Mouse (Mus musculus) cortical plate, adult 2 months (tissue): Measurements from ENCODE around the gene Asic2. TPM values are rescaled to one million over a fixed set of nuclear protein-coding genes. Genes with fewer than 3 reads are reported as not detected.

Experiments used
- H3K27ac ChIP-seq: fragments of 200-500 bp; 2 replicates; pipeline ENCODE4 v1.5.1; 2012; ENCODE audit warnings: low read length, control low read depth, inconsistent platforms; ENCODE audit not compliant: insufficient read depth
- H3K4me1 ChIP-seq: fragments of 200-500 bp; 2 replicates; pipeline ENCODE4 v1.6.1; 2011; ENCODE audit warnings: low read length; ENCODE audit not compliant: control insufficient read depth, insufficient read depth
- H3K4me3 ChIP-seq: fragments of 200-500 bp; 2 replicates; pipeline ENCODE4 v1.5.1; 2011; ENCODE audit warnings: mild to moderate bottlenecking, low read length, control low read depth; ENCODE audit not compliant: insufficient read depth
- CTCF ChIP-seq: fragments of 200-500 bp; IDR thresholded peaks from 2 replicates; pipeline ENCODE4 v1.5.1; 2011; ENCODE audit warnings: mild to moderate bottlenecking, control low read depth, low read length; ENCODE audit not compliant: insufficient read depth; ENCODE audit errors: extremely low read depth
- POLR2A ChIP-seq: fragments of 200-500 bp; IDR thresholded peaks from 2 replicates; pipeline ENCODE4 v1.6.1; 2011; ENCODE audit warnings: mild to moderate bottlenecking, low read length, control low read depth; ENCODE audit not compliant: insufficient read depth; ENCODE audit errors: extremely low read depth
- polyA plus RNA-seq: library from polyadenylated mRNA; depleted of rRNA; stranded (reverse); fragments of >200 nt; gene quantifications from 2 replicates; pipeline ENCODE4 v1.2.3, GENCODE M21; 2012

Asic2 gene
- polyA plus RNA-seq, 1 experiment: 51.8 TPM

GRCm38 (mm10) chr11:81080076-81080805 lies 888.0 kb downstream of the Asic2 start:
- Histone ChIP-seq H3K4me3 (no peak overlapping the region), H3K27ac (no peak overlapping the region), H3K4me1 (peaks cover 7% of the 10 kb centered on the region)
- no peak for TF ChIP-seq POLR2A
- no peak for TF ChIP-seq CTCF

- H3K4me1 ChIP-seq: peaks cover 7% of the 10 kb centered on the region
- no peak overlapping the region for H3K27ac ChIP-seq
- no peak for TF ChIP-seq CTCF
- TF ChIP-seq POLR2A: no peak
- H3K4me3 ChIP-seq: no peak overlapping the region
These were observed 889.0 kb downstream of the Asic2 start for GRCm38 (mm10) chr11:81079237-81079636.

- H3K27ac ChIP-seq: no peak overlapping the region
- H3K4me1 ChIP-seq: no peaks in the 10 kb centered on the region
- TF ChIP-seq CTCF (no peak), POLR2A (no peak)
These were observed 896.4 kb downstream of the Asic2 start for GRCm38 (mm10) chr11:81071836-81072235.

DNA sequence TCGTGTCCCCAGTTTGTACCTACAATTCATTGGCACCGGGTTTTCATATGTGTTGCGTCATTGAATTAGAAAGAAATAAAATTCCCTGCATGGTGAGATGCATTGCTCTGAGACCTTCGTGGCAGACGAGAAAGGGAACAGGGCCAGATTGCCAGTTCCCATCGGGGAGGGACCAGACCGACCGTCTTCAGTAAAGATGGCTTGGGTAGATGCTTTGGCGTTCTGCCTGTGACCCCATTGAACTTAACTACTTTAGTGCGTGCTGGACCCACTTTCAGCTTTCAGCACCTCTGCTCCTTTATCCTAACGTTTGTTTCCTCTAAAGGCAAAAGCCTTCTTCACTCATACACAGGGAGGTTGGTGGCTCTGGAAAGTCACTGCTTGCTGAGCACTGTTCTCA lies 902.9 kb downstream of the Asic2 start:
- H3K27ac ChIP-seq: no peak overlapping the region
- no peaks in the 10 kb centered on the region for H3K4me1 ChIP-seq
- TF ChIP-seq POLR2A (no peak), CTCF (no peak)
- no peak overlapping the region for H3K4me3 ChIP-seq

More at GRCm38 (mm10) chr11:81071836-81072235, 896.4 kb downstream of the Asic2 start:
- H3K4me3 ChIP-seq: no peak overlapping the region

DNA sequence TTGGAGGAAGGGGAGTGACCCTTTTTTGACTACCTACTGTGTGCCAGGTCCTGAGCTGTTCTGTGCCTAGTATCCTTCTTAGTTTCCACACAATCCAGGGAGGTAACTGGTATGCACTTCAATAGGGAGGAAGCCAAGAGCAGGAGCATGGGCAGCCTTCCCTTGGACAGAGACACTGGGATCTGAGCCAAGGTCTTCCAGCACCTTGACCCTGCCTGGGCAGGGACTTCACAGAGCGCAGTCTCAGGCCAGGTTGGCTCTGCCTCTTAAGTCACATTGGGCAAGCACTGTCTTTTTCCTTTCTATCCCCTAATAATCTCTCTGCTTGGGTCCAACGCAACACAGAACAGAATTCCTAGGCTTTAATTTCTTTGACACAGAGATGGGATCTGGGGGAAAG lies 904.3 kb downstream of the Asic2 start:
- Histone ChIP-seq H3K27ac (no peak overlapping the region), H3K4me1 (peaks cover 4% of the 10 kb centered on the region; the same call in 1 of the 2 replicates)
- TF ChIP-seq CTCF (no peak), POLR2A (no peak)

GRCm38 (mm10) chr11:81060077-81060476 lies 908.2 kb downstream of the Asic2 start:
- TF ChIP-seq POLR2A (no peak), CTCF (no peak)
- Histone ChIP-seq H3K4me1 (peaks cover 6% of the 10 kb centered on the region), H3K27ac (no peak overlapping the region), H3K4me3 (no peak overlapping the region)

More for the DNA sequence above, 904.3 kb downstream of the Asic2 start:
- no peak overlapping the region for H3K4me3 ChIP-seq

- H3K27ac ChIP-seq: no peak overlapping the region
- no peak for TF ChIP-seq CTCF
- TF ChIP-seq POLR2A: no peak
- peaks cover 6% of the 10 kb centered on the region for H3K4me1 ChIP-seq
- H3K4me3 ChIP-seq: no peak overlapping the region
These were observed 908.7 kb downstream of the Asic2 start for GRCm38 (mm10) chr11:81059546-81059945.

DNA sequence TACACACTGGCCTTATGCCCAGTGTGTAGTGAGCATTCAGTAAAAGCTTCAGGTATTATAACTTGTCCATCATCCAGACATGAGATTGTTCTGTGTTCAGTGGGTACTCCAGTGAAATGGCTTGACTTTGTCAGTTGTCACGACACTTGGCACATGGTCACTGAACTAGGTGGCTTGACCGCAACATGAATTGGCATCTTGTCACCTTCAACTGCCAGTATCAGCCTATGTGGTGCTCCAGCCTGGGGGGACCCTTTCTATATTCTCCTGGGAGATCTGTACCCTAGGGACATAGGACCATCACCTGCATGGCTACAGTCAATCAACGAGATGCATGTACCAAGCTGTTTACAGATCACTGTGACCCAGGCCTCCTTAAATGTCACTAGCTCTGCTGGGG lies 910.8 kb downstream of the Asic2 start:
- no peak overlapping the region for H3K4me3 ChIP-seq
- TF ChIP-seq POLR2A: no peak
- no peak overlapping the region for H3K27ac ChIP-seq
- H3K4me1 ChIP-seq: peaks cover 6% of the 10 kb centered on the region

DNA sequence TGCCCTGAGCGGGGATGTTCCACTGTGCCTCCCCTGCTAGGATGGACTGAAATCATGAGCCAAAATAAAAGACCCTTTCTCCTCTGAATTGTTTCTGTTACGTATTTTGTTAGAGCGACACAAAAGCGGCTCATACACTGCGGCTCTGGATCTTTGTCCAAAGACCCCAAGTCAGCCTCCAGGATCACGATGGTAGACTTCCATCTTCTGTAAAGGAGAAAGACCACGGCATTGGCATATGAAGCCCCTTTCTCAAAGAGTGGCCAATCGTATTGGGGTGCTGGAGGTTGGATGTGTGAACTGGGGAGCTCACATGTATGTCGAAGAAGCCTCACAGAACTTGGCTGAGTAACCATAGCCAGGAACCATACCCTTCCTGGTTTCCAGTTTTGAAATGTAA lies 911.5 kb downstream of the Asic2 start:
- Histone ChIP-seq H3K4me1 (peaks cover 6% of the 10 kb centered on the region), H3K4me3 (no peak overlapping the region), H3K27ac (no peak overlapping the region)
- TF ChIP-seq CTCF: no peak
- TF ChIP-seq POLR2A: no peak

DNA sequence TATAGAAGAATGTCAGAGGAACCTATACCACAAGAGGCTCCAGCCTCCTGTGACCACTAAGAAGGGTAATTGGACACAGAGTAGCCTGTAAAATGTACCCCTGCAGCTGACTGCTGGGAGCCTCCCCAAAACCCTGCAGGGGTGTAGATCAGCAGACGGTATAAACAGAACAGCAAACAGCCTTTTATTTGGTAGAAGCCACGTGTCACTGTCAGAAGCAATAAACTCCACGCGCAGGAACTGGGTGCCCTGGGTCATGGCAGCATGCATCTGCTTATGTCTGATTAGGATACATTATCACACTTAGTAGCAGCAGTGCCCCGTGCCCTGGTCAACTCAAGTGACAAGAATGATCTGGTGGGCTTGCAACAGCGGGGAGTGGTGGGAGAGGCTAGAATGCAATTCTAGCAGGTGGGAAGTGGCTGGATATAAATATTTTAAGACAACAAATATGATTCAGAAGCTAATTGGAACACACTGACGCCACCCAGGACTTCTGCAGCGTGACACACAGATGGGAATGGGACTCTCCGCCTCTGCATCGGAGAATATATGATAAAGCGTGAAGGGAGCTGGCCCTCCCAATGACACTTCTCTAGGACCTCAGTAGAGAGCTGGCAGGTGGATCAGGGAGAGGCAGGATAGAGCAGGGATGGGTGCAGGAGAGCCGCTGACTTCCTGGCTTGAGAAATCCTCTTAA lies 912.7 kb downstream of the Asic2 start:
- Histone ChIP-seq H3K4me3 (no peak overlapping the region), H3K27ac (no peak overlapping the region), H3K4me1 (peaks cover 9% of the 10 kb centered on the region)
- TF ChIP-seq POLR2A (no peak), CTCF (no peak)
